ENCODE assay signal across 9 mouse cellular contexts in the genomic region with DNA sequence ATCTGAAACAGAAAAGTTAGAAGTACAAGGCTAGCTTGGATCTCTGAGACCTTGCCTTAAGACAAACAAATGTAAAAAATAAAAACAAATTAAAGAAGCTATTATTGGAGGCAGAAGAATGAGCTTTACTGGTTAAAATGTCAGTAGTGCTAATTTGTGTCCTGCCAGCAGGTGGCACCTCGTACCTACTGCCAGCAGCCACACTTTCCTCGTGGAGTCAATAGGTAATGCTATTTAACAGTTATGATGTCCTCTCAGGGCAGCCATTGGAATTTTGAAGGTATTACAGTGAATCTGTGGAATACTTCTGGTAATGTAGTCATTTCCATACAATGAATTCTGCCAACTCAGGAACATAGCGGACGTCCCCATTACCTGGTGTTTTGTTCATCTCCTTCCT.
DNase-seq lines count a peak whose midpoint lies in the region; ATAC-seq and TF ChIP-seq lines count a peak whose summit lies in the region.
"Had no signal": no experiment of that assay in that cellular context is flagged by ENCODE, and none has a peak within 500 bp of the region (broad histone marks: within the 10 kb centered on the region; RNA-seq: fewer than 3 reads in every experiment).

No protein-coding gene starts in this region.

- no peaks in the 10 kb centered on the region for H3K79me3 ChIP-seq in C2C12 (ENCODE audit: low read depth)

- no peak overlapping the region for H3K9ac ChIP-seq in lung, postnatal 0 days (replicated peaks; ENCODE audit: low read depth)
- H3K9ac ChIP-seq: heart, embryonic 15.5 days; stomach, embryonic 15.5 days had no signal

- peaks cover 11% of the 10 kb centered on the region for H3K4me1 ChIP-seq in E14TG2a.4 (replicated peaks; ENCODE audit: low read depth, low read length)
- H3K4me1 ChIP-seq in lung, postnatal 0 days (ENCODE audit: insufficient read depth, low read depth, low read length), result no peaks in the 10 kb centered on the region
- H3K4me1 ChIP-seq: heart, embryonic 15.5 days; stomach, embryonic 15.5 days had no signal

- no peak overlapping the region for H3K4me2 ChIP-seq in lung, postnatal 0 days (replicated peaks; ENCODE audit: low read depth, low read length)
- H3K4me2 ChIP-seq: heart, embryonic 15.5 days; stomach, embryonic 15.5 days had no signal

- TF ChIP-seq EP300 in lung, postnatal 0 days (IDR thresholded peaks at IDR 0.05), result no peak

- H3K27ac ChIP-seq in lung, postnatal 0 days (ENCODE audit: low read length), result no peak overlapping the region
- H3K27ac ChIP-seq: heart, embryonic 15.5 days; stomach, embryonic 15.5 days had no signal

- 53% methylated on average over 4 of the region's 4 CpGs for WGBS in lung, postnatal 0 days

- H3K9me3 ChIP-seq in E14TG2a.4 (ENCODE audit: low read length), result no peaks in the 10 kb centered on the region
- H3K9me3 ChIP-seq in lung, postnatal 0 days (ENCODE audit: low read length), result no peaks in the 10 kb centered on the region
- H3K9me3 ChIP-seq: heart, embryonic 15.5 days; stomach, embryonic 15.5 days had no signal

- no peak overlapping the region for H3ac ChIP-seq in C2C12 (ENCODE audit: control insufficient read depth, insufficient read length, low read depth)

- peak; percentile 59; the same call in 1 of the 2 replicates for ATAC-seq in frontal cortex, adult (ENCODE audit: low TSS enrichment)
- ATAC-seq in lung, postnatal 0 days, result no peak

- no peaks in the 10 kb centered on the region for H3K79me2 ChIP-seq in C2C12 (ENCODE audit: control insufficient read depth, insufficient read depth)

- TF ChIP-seq CTCF in C2C12 (IDR thresholded peaks at IDR 0.05; ENCODE audit: control insufficient read depth, insufficient read depth, insufficient read length) (peak; percentile 50), E14TG2a.4 (conservative IDR thresholded peaks at IDR 0.05; ENCODE audit: low read length) (peak; percentile 62)
- TF ChIP-seq CTCF in lung, postnatal 0 days (IDR thresholded peaks at IDR 0.05), result peak; percentile 94

- H3K27me3 ChIP-seq in C2C12 (ENCODE audit: control insufficient read depth, insufficient read depth, insufficient read length) (no peaks in the 10 kb centered on the region), E14TG2a.4 (ENCODE audit: insufficient read depth, low read length) (no peaks in the 10 kb centered on the region)
- H3K27me3 ChIP-seq in lung, postnatal 0 days (replicated peaks; ENCODE audit: insufficient read depth, low read length), result no peaks in the 10 kb centered on the region
- H3K27me3 ChIP-seq: heart, embryonic 15.5 days; stomach, embryonic 15.5 days had no signal

- peaks cover 6% of the 10 kb centered on the region for H3K36me3 ChIP-seq in C2C12 (ENCODE audit: control insufficient read depth, insufficient read depth)
- H3K36me3 ChIP-seq in E14TG2a.4 (ENCODE audit: insufficient read depth, low read length), result peaks cover 6% of the 10 kb centered on the region; the same call in 1 of the 2 replicates
- no peaks in the 10 kb centered on the region for H3K36me3 ChIP-seq in lung, postnatal 0 days (ENCODE audit: insufficient read depth, low read length)
- H3K36me3 ChIP-seq: heart, embryonic 15.5 days; stomach, embryonic 15.5 days had no signal

- H3K4me3 ChIP-seq in C2C12 (ENCODE audit: insufficient read depth, poor library complexity, severe bottlenecking) (no peak overlapping the region), E14TG2a.4 (replicated peaks; ENCODE audit: low read length) (no peak overlapping the region)
- no peak overlapping the region for H3K4me3 ChIP-seq in lung, postnatal 0 days (ENCODE audit: low read depth, low read length)
- H3K4me3 ChIP-seq: heart, embryonic 15.5 days; stomach, embryonic 15.5 days had no signal

- DNase-seq in c-Kit-positive CD71-positive TER-119-positive erythroid progenitor cells, embryonic 14.5 days (ENCODE audit: low spot score), result peak; percentile 39
- peak; percentile 60 to 83 for DNase-seq in kidney, postnatal 36 days
- peak; percentile 70 for DNase-seq in lung, postnatal 0 days (ENCODE audit: low spot score)
- DNase-seq in right cerebral cortex, postnatal 36 days (ENCODE audit: low spot score in 2 of 2), result peak; percentile 17 to 41

TF ChIP-seq in C2C12, 6 proteins besides CTCF, POLR2A, EP300 and RAD21:
- TF ChIP-seq USF1 (IDR thresholded peaks at IDR 0.05; ENCODE audit: low read depth), result no peak
TF ChIP-seq in C2C12: peak in this region for 0.
